Mouse (Mus musculus): ENCODE data around the gene Fads3. TPM values are rescaled to one million over a fixed set of nuclear protein-coding genes. Genes with fewer than 3 reads are reported as not detected.

Fads3 gene
- total and polyA plus RNA-seq, 2 experiments from 2014 or later, result 29.4 to 45.6 TPM

DNA sequence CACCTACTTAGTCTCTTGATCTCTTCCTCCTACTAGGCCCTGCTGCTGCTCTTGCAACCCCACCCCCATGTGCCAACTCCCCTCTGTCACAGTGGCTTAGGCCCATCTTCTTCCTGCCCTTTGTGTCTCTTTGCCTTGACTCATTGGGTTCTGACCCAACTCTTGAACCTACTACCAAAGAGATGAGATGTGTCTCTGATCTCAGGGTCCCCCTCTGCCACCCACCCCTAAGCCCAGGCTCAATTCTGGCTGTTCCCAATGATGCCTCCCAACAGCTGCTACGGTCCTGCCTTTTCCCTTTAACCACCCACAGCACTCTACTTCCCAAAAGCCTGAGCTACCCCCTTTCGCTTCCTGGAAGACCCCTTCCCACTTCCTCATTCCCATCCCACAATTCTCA, 19.4 kb upstream of the Fads3 start:
- Histone ChIP-seq H3K4me1 (ENCODE audit: insufficient read depth) (peaks cover 5% of the 10 kb centered on the region; the same call in 1 of the 2 replicates), H3K9me3 (ENCODE audit: low read length) (no peaks in the 10 kb centered on the region), H3K27ac (ENCODE audit: low read depth, low read length) (no peak overlapping the region), H3K4me3 (ENCODE audit: low read depth, low read length) (no peak overlapping the region), H3K27me3 (ENCODE audit: insufficient read depth, low read length) (no peaks in the 10 kb centered on the region), H3K9ac (no peak overlapping the region), H3K36me3 (ENCODE audit: insufficient read depth) (no peaks in the 10 kb centered on the region), H3K4me2 (ENCODE audit: low read depth) (no peak overlapping the region)
- ATAC-seq, result no peak
- WGBS, result 88% methylated on average over 2 of the region's 2 CpGs
- no peak for TF ChIP-seq CTCF (IDR thresholded peaks at IDR 0.05; ENCODE audit: low read depth)
- no peak for DNase-seq

DNA sequence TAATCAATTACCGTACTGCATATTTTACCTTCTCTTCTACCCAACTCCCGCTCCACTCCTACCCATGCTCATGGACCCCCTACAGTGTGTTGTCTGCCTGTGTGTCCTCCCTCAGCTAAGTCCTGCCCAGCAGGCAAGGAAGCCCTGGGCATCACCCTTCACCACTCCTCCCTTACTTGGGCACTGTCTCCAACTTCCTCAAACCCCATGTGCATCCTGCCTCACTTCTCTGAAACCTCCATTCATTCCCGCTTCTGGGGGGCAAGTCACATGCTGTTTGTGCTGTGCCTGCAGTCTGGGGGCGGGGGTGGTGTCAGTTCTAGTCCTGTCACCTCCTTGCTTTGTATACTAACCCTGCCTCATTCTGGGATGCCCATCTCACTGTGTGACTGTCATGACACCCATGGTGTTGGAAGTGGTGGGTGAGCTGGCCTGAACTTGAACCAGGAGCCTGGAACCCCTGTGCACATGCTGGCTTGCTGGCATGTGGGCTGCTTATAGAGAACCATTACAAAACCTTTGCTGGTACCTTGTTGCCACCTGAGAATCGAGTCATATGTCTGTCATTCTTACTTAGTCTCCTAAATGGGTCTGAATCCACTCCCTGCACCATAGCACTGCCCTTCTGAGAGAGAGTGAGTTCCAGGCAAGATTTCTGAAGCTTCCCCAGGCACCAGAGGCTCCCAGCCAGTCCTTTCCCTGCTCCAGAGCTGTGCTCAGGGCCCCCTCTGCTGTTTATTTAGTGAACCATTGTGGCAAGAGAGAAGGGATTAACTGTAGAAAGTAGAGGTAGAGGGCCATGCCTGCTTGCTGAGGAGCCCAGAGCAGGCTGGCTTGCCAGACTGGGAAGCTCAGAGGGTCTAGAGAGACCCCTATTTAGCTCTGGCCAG, 18.7 kb upstream of the Fads3 start:
- WGBS, result 68% methylated on average over 5 of the region's 5 CpGs
- Histone ChIP-seq H3K27me3 (ENCODE audit: insufficient read depth, low read length) (no peaks in the 10 kb centered on the region), H3K9ac (no peak overlapping the region), H3K4me2 (ENCODE audit: low read depth) (no peak overlapping the region), H3K9me3 (ENCODE audit: low read length) (no peaks in the 10 kb centered on the region), H3K4me1 (ENCODE audit: insufficient read depth) (peaks cover 5% of the 10 kb centered on the region; the same call in 1 of the 2 replicates), H3K27ac (ENCODE audit: low read depth, low read length) (no peak overlapping the region), H3K36me3 (ENCODE audit: insufficient read depth) (0 out of 2 replicates have a peak, but pooled peaks cover 4% of the 10 kb centered on the region), H3K4me3 (ENCODE audit: low read depth, low read length) (no peak overlapping the region)
- DNase-seq (peak; percentile 69), ATAC-seq (peak; percentile 56)
- TF ChIP-seq CTCF (IDR thresholded peaks at IDR 0.05; ENCODE audit: low read depth), result peak; percentile 65

DNA sequence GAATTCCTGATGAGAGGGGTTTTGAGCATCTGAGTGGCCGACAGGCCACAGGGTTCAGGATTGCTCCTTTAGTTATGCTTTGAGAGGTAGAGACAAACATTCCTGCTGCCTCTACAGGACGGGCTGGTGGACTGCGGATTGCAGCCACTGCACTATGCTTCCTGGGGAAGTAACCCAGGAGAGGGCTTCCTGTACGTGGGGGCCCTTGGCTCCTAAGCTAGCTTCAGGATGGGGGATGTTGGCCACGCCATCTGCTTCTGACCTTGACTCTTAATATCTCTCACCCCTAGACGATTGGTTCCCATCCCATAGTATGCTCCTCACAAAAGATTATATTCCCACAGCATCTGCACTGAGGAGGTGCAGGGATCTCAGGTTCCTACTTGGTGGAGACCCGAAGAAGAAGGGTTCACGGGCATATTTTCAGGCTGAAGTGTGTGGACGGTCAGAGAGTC, 18.0 kb upstream of the Fads3 start:
- H3K27ac ChIP-seq (ENCODE audit: low read depth, low read length), result no peak overlapping the region
- no peak for TF ChIP-seq CTCF (IDR thresholded peaks at IDR 0.05; ENCODE audit: low read depth)
- 63% methylated on average over 9 of the region's 9 CpGs for WGBS

DNA sequence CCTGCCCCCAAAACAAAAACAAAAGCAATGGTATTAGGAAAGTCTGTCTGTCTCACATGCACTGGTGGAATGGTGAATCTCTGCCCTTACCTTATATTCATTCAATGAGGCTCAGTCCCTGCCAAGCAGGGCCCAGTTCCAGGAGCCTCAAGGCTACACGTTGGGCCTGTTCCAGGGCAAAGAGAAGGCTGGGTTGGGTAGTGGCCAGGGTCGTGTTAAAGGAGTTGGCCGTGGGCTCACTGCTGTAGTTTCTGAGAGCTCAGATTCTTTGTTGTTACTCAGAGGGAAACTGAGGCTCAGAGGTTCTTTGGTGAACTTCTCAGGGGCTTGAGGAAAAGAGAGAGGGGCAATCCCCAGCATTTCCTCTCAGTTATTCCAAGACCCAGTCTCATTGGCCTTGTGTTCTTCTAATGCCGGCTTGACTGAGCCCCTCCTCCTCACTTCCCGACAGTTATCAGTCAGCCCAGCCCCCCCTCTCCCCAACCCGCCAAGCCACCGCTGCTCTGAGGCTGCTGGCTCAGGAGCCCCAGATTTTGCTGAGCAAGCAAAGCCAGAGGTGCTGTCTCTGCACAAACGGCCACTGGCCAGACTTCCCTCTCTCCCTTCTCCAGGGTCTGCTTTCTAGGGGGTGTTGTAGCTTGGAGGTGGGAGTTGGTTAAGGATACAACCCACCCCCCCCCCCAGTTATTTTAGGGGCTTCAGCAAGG, 16.0 kb upstream of the Fads3 start:
- H3K36me3 ChIP-seq (ENCODE audit: insufficient read depth), result peaks cover 9% of the 10 kb centered on the region; the same call in 1 of the 2 replicates
- TF ChIP-seq CTCF (IDR thresholded peaks at IDR 0.05; ENCODE audit: low read depth), result no peak
- peak; percentile 46 for ATAC-seq
- peak; percentile 50 for DNase-seq
- no peak overlapping the region for H3K9ac ChIP-seq
- no peaks in the 10 kb centered on the region for H3K9me3 ChIP-seq (ENCODE audit: low read length)
- no peak overlapping the region for H3K4me3 ChIP-seq (ENCODE audit: low read depth, low read length)
- no peak overlapping the region for H3K4me2 ChIP-seq (ENCODE audit: low read depth)
- 16% methylated on average over 8 of the region's 8 CpGs for WGBS
- H3K27me3 ChIP-seq (ENCODE audit: insufficient read depth, low read length), result no peaks in the 10 kb centered on the region
- H3K27ac ChIP-seq (ENCODE audit: low read depth, low read length), result peak overlapping the region; percentile 15; the same call in 1 of the 2 replicates
- no peaks in the 10 kb centered on the region for H3K4me1 ChIP-seq (ENCODE audit: insufficient read depth)

More for the DNA sequence above, 18.0 kb upstream of the Fads3 start:
- H3K4me3 ChIP-seq (ENCODE audit: low read depth, low read length), result no peak overlapping the region
- no peak overlapping the region for H3K4me2 ChIP-seq (ENCODE audit: low read depth)
- DNase-seq, result no peak
- no peaks in the 10 kb centered on the region for H3K27me3 ChIP-seq (ENCODE audit: insufficient read depth, low read length)
- no peak for ATAC-seq
- 0 out of 2 replicates have a peak, but pooled peaks cover 4% of the 10 kb centered on the region for H3K36me3 ChIP-seq (ENCODE audit: insufficient read depth)
- peaks cover 5% of the 10 kb centered on the region; the same call in 1 of the 2 replicates for H3K4me1 ChIP-seq (ENCODE audit: insufficient read depth)
- no peak overlapping the region for H3K9ac ChIP-seq
- no peaks in the 10 kb centered on the region for H3K9me3 ChIP-seq (ENCODE audit: low read length)

DNA sequence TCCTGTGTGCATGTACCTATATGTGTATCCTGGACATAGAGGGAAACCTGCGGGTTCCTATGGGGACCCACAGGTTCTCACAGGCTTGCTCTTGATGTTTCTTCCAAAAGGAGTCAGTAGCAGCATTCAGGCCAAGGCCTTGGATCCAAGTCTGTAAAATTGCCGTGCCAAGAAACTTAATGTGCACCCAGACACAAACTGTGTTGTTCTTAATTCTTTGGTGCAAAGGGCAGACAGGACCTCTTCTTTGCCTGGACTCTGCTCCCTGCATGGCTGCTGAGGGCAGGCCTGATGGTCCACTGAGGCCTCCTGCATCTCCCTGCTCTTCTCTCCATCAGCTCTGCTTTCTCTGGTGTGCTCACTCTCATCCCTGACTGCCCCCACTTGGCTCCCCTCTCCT, 11.6 kb upstream of the Fads3 start:
- Histone ChIP-seq H3K9ac (no peak overlapping the region), H3K4me3 (ENCODE audit: low read depth, low read length) (no peak overlapping the region), H3K9me3 (ENCODE audit: low read length) (no peaks in the 10 kb centered on the region), H3K36me3 (ENCODE audit: insufficient read depth) (peaks cover 9% of the 10 kb centered on the region; the same call in 1 of the 2 replicates), H3K27me3 (ENCODE audit: insufficient read depth, low read length) (no peaks in the 10 kb centered on the region), H3K27ac (ENCODE audit: low read depth, low read length) (no peak overlapping the region), H3K4me1 (ENCODE audit: insufficient read depth) (no peaks in the 10 kb centered on the region), H3K4me2 (ENCODE audit: low read depth) (no peak overlapping the region)
- DNase-seq (no peak), ATAC-seq (no peak)
- TF ChIP-seq CTCF (IDR thresholded peaks at IDR 0.05; ENCODE audit: low read depth), result no peak
- 84% methylated on average over 2 of the region's 2 CpGs for WGBS

DNA sequence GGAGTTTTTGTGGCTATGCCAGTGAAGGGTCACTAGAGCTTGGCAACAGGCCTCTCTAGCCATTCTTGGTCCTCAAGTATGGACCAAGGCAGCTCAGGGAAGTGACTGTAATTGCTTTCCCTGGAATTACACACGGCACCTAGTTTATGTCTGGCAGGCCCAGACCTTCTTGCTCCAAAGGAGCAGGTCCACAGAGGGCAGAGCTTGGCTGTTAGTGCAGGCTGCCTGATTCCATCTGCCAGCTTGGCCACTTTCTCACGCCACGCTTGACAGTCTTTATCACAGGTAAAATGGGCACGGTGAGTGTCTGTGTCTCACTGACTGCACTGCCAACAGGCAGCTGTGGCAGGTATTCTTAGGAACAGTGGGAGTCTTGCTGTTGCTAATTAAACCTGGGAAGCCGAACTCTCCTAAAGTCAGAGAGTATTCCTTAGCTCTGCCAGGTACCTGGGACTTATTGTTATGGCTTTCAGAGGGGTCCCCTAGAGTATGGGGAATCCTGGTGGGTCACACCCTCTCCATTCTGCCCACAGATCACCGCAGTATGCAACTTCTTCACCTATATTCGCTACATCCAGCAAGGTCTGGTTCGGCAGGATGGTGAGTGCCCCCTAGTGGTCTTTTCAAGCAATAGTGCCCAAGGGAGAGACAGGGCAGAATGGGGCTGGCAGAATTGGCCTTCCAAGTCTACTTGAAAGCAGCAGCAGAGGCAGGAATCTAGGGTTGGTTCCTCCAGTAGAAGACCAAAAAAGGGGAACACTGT, 8.0 kb upstream of the Fads3 start:
- Histone ChIP-seq H3K27ac (ENCODE audit: low read depth, low read length) (no peak overlapping the region), H3K9ac (no peak overlapping the region), H3K27me3 (ENCODE audit: insufficient read depth, low read length) (no peaks in the 10 kb centered on the region), H3K36me3 (ENCODE audit: insufficient read depth) (peaks cover 5% of the 10 kb centered on the region; the same call in 1 of the 2 replicates), H3K9me3 (ENCODE audit: low read length) (no peaks in the 10 kb centered on the region), H3K4me3 (ENCODE audit: low read depth, low read length) (no peak overlapping the region), H3K4me1 (ENCODE audit: insufficient read depth) (no peaks in the 10 kb centered on the region), H3K4me2 (ENCODE audit: low read depth) (no peak overlapping the region)
- DNase-seq, result peak; percentile 78
- TF ChIP-seq CTCF (IDR thresholded peaks at IDR 0.05; ENCODE audit: low read depth), result peak; percentile 90
- peak; percentile 75 for ATAC-seq
- 31% methylated on average over 8 of the region's 8 CpGs for WGBS

Measured in forebrain, postnatal 0 days (tissue).